10 mouse cellular contexts compared by ENCODE assay signal in the genomic region with DNA sequence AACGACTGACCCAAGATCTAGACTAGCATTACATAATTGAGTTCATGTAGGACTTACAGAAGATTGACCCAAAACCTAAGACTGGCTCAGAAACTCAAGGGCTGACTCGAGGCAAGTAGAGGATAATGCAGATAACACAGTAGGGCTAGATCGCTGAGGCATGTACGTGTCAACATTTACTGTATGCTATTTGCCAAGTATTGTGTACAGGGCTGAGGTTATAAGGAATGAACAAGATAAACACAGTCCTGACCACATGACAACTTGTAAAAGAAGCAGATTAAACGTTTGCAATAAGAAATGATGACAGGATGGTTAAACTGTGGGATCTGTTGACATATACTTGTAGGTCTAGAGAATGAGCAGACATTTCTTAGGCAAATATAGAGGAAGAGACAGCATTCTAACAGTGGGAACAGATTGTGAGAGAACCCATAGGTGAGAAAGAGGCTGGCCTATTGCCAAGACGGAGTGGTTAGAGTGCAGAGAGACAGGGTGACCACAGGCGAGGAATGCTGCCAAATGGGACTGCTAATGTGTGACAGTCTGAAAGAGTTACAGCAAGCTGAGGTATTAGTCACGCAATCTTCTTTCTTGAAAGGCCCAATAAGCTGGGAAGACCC.
DNase-seq lines count a peak whose midpoint lies in the region; ATAC-seq lines count a peak whose summit lies in the region.
"Had no signal": no experiment of that assay in that cellular context is flagged by ENCODE, and none has a peak within 500 bp of the region (broad histone marks: within the 10 kb centered on the region; RNA-seq: fewer than 3 reads in every experiment).

No protein-coding gene starts in this region.

- H3K4me2 ChIP-seq in heart, embryonic 16.5 days (ENCODE audit: low read depth, low read length), result no peak overlapping the region; the same call in 1 of the 2 replicates
- H3K4me2 ChIP-seq in stomach, embryonic 15.5 days, result no peak overlapping the region

- H3K4me1 ChIP-seq in heart, embryonic 16.5 days (ENCODE audit: control insufficient read depth, insufficient read depth, low read length), result peaks cover 11% of the 10 kb centered on the region
- H3K4me1 ChIP-seq in heart, embryonic 10.5 days, result no peaks in the 10 kb centered on the region
- no peaks in the 10 kb centered on the region for H3K4me1 ChIP-seq in stomach, embryonic 15.5 days

- no peaks in the 10 kb centered on the region for H3K27me3 ChIP-seq in heart, embryonic 16.5 days (ENCODE audit: control insufficient read depth, insufficient read depth, low read length)
- H3K27me3 ChIP-seq in heart, embryonic 10.5 days (ENCODE audit: insufficient read depth, poor library complexity, severe bottlenecking), result no peaks in the 10 kb centered on the region
- H3K27me3 ChIP-seq in stomach, embryonic 15.5 days (replicated peaks), result no peaks in the 10 kb centered on the region

- no peaks in the 10 kb centered on the region for H3K9me3 ChIP-seq in heart, embryonic 16.5 days (replicated peaks; ENCODE audit: control insufficient read depth, low read length)
- H3K9me3 ChIP-seq in heart, embryonic 10.5 days, result no peaks in the 10 kb centered on the region
- no peaks in the 10 kb centered on the region for H3K9me3 ChIP-seq in stomach, embryonic 15.5 days

- WGBS in heart, embryonic 16.5 days, result 29% methylated on average over 8 of the region's 8 CpGs
- WGBS in heart, embryonic 10.5 days, result 62% methylated on average over 8 of the region's 8 CpGs
- WGBS in stomach, embryonic 15.5 days, result 35% methylated on average over 8 of the region's 8 CpGs

- no peak overlapping the region for H3K4me3 ChIP-seq in heart, embryonic 16.5 days (ENCODE audit: low read length)
- no peak overlapping the region for H3K4me3 ChIP-seq in heart, embryonic 10.5 days
- H3K4me3 ChIP-seq in stomach, embryonic 15.5 days (replicated peaks), result no peak overlapping the region

- H3K9ac ChIP-seq in heart, embryonic 16.5 days (ENCODE audit: low read length), result no peak overlapping the region
- H3K9ac ChIP-seq in stomach, embryonic 15.5 days, result no peak overlapping the region

- no peaks in the 10 kb centered on the region for H3K36me3 ChIP-seq in heart, embryonic 16.5 days (ENCODE audit: control insufficient read depth, insufficient read depth)
- no peaks in the 10 kb centered on the region for H3K36me3 ChIP-seq in heart, embryonic 10.5 days
- H3K36me3 ChIP-seq in stomach, embryonic 15.5 days, result no peaks in the 10 kb centered on the region

- DNase-seq in heart, embryonic 10.5 days (ENCODE audit: low spot score), result no peak
- DNase-seq in right cerebral cortex, postnatal 10 days (ENCODE audit: low spot score in 2 of 2), result peak; percentile 28 to 43
- no peak for DNase-seq in right cerebral cortex, adult 18-20 months
- DNase-seq in cerebellum, postnatal 36 days, result peak; percentile 67 to 78
- no peak for DNase-seq in ovary, postnatal 36 days (ENCODE audit: low spot score)
- DNase-seq: midbrain, embryonic 14.5 days had no signal

- H3K27ac ChIP-seq in heart, embryonic 16.5 days (ENCODE audit: low read length), result no peak overlapping the region
- H3K27ac ChIP-seq in heart, embryonic 10.5 days, result no peak overlapping the region
- H3K27ac ChIP-seq in stomach, embryonic 15.5 days, result no peak overlapping the region

- peak; percentile 72 for ATAC-seq in heart, embryonic 16.5 days (replicated peaks; ENCODE audit: extremely low read depth, insufficient read depth, low FRiP score)
- ATAC-seq in stomach, embryonic 15.5 days (ENCODE audit: insufficient read depth, low FRiP score, low read depth), result peak; percentile 86
- ATAC-seq in erythroid progenitor cell, adult 5-6 weeks (replicated peaks; ENCODE audit: low FRiP score, poor library complexity, severe bottlenecking), result no peak
- ATAC-seq: inflammation-experienced regulatory T-cells, adult 6 months had no signal

Comparison
In these comparisons a context has a peak if more than half of its experiments do, and no peak if none do; other contexts are left out.
1. DNase-seq: peak in right cerebral cortex, postnatal 10 days (2 of 2) and cerebellum, postnatal 36 days (2 of 2); none in heart, embryonic 10.5 days (single experiment), right cerebral cortex, adult 18-20 months (single experiment) and ovary, postnatal 36 days (single experiment).